Mouse (Mus musculus): ENCODE measurements around the gene Safb2.

The Safb2 gene

GRCm38 (mm10) chr17:56515690-56516410, 68.5 kb downstream of the Safb2 start:
- no peak for DNase-seq (ENCODE audit: low spot score)

GRCm38 (mm10) chr17:56514916-56515315, 69.5 kb downstream of the Safb2 start:
- no peak for DNase-seq (ENCODE audit: low spot score)

- DNase-seq (ENCODE audit: low spot score), result no peak
Observed at GRCm38 (mm10) chr17:56514330-56514729, 70.1 kb downstream of the Safb2 start.

GRCm38 (mm10) chr17:56512310-56512709, 72.1 kb downstream of the Safb2 start, which contains the start of gene Znrf4:
Gene Znrf4, minus strand, starts transcription at chr17:56512431.
- DNase-seq (ENCODE audit: low spot score), result no peak

GRCm38 (mm10) chr17:56511707-56512090, 72.7 kb downstream of the Safb2 start:
- DNase-seq (ENCODE audit: low spot score), result no peak

GRCm38 (mm10) chr17:56510970-56511706, 73.2 kb downstream of the Safb2 start:
- DNase-seq (ENCODE audit: low spot score), result no peak

Measured in urinary bladder, postnatal 25 days (tissue).